Mouse (Mus musculus): Measurements from ENCODE around the gene Ino80e. TPM values are rescaled to one million over a fixed set of nuclear protein-coding genes. Genes with fewer than 3 reads are reported as not detected.
"Not testable (repeated sequence)": the region's sequence is repeated elsewhere in the genome, so short reads cannot be mapped to it uniquely, and the experiment has no call there.

Gene Ino80e
- 62.4 TPM for polyA plus RNA-seq (2012; fragmentation: generic; extraction: Trizol)

DNA sequence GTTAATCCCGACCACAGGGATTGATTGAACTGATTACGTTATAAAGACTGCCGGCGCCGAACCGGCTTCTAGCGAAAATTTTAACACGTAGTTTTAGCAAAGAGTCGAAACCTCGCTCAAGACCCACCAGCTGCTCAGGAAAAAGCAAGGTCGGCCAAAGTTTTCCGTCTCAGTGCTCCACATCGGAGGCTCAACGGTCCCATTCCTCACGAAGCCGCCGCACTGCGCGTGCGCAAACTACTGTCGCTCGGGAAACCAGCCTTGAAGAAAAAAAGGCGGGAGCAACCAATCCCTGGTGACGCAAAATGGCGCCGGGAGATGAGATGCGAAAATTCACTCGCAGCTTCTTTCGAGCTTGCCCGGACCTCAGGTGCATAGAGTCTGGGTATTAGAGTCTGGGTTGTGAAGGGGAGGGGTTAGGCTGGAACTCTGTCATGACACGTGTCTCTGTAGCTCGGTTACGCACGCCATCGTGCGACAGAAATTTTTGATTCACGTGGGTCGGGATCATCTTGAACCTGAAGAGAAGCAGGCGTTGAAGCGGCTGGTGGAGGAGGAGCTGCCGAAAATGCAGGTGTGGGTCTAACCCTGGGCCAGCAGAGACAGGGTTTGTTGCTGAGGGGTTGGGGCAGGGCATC, at the start of gene Ino80e:
Gene Ino80e (minus strand): TSS at position 231 of the 638 bp plus-strand sequence.
- TF ChIP-seq TCF12 (IDR thresholded peaks at IDR 0.05; ENCODE audit: insufficient read depth, poor library complexity, severe bottlenecking) (no peak), E2F4 (IDR thresholded peaks at IDR 0.05; ENCODE audit: insufficient read depth) (peak; percentile 39), MAX (IDR thresholded peaks at IDR 0.05; ENCODE audit: low read depth) (no peak), POLR2A (IDR thresholded peaks at IDR 0.05; ENCODE audit: insufficient read length, low read depth) (peak; percentile 43), REST (IDR thresholded peaks at IDR 0.05; ENCODE audit: insufficient read depth, insufficient read length) (no peak), MYOD1 (IDR thresholded peaks at IDR 0.05; ENCODE audit: control insufficient read depth in 1 of 3, insufficient read length in 2 of 3, low read depth in 2 of 3) (no peak), MYOG (IDR thresholded peaks at IDR 0.05; ENCODE audit: control insufficient read depth in 1 of 3, insufficient read depth in 1 of 3, insufficient read length in 2 of 3, low read depth in 2 of 3) (no peak), POLR2AphosphoS2 (IDR thresholded peaks at IDR 0.05; ENCODE audit: insufficient read length, low read depth) (peak; percentile 63), CEBPB (IDR thresholded peaks at IDR 0.05; ENCODE audit: insufficient read depth, poor library complexity, severe bottlenecking) (no peak), TCF3 (IDR thresholded peaks at IDR 0.05; ENCODE audit: insufficient read length, low read depth) (no peak)
- no peaks in the 10 kb centered on the region for H3K36me3 ChIP-seq (ENCODE audit: control insufficient read depth, insufficient read depth)
- H3K4me2 ChIP-seq (ENCODE audit: low read depth): peak within 1 kb of the TSS; percentile 92
- no peaks in the 10 kb centered on the region for H3K27me3 ChIP-seq (ENCODE audit: control insufficient read depth, insufficient read depth, insufficient read length)
- peaks cover 12% of the 10 kb centered on the region for H3K79me2 ChIP-seq (ENCODE audit: control insufficient read depth, insufficient read depth)
- H3K4me3 ChIP-seq: peak within 1 kb of the TSS; percentile 89
- H3ac ChIP-seq (ENCODE audit: control insufficient read depth, insufficient read length): peak within 1 kb of the TSS; percentile 47

DNA sequence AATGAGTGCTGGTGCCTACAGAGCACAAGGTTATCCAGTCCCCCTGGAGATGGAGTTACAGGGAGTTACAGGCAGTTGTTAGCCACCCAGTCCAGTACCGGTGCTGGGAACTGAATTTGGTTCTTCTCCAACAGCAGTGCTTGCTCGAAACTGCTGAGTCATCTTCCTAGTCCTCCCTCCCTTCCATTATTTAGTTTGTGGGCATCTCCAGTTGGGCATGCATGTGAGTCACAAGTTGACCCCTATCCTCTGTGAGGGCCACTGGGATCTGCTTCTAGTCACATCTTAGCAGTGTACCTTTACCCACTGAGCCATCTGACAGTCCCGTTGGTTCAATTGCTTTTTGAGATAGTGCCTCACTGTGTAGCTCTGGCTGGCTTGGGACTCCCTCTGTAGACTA, 43.4 kb upstream of the Ino80e start:
- Histone ChIP-seq H3K79me2 (ENCODE audit: control insufficient read depth, insufficient read depth) (no peaks in the 10 kb centered on the region), H3K4me3 (no peak overlapping the region), H3K27me3 (ENCODE audit: control insufficient read depth, insufficient read depth, insufficient read length) (no peaks in the 10 kb centered on the region), H3K36me3 (ENCODE audit: control insufficient read depth, insufficient read depth) (no peaks in the 10 kb centered on the region), H3K4me2 (ENCODE audit: low read depth) (no peak overlapping the region), H3ac (ENCODE audit: control insufficient read depth, insufficient read length) (no peak overlapping the region)
- TF ChIP-seq POLR2A (IDR thresholded peaks at IDR 0.05; ENCODE audit: insufficient read length, low read depth) (no peak), E2F4 (IDR thresholded peaks at IDR 0.05; ENCODE audit: insufficient read depth) (no peak), MAX (IDR thresholded peaks at IDR 0.05; ENCODE audit: low read depth) (no peak), CEBPB (IDR thresholded peaks at IDR 0.05; ENCODE audit: insufficient read depth, poor library complexity, severe bottlenecking) (no peak), SRF (IDR thresholded peaks at IDR 0.05; ENCODE audit: control insufficient read depth, insufficient read length, low read depth) (no peak), TCF12 (IDR thresholded peaks at IDR 0.05; ENCODE audit: insufficient read depth, poor library complexity, severe bottlenecking) (no peak), TCF3 (IDR thresholded peaks at IDR 0.05; ENCODE audit: insufficient read length, low read depth) (no peak), REST (IDR thresholded peaks at IDR 0.05; ENCODE audit: insufficient read depth, insufficient read length) (no peak)

- H3K79me2 ChIP-seq (ENCODE audit: control insufficient read depth, insufficient read depth); H3ac ChIP-seq (ENCODE audit: control insufficient read depth, insufficient read length); H3K36me3 ChIP-seq (ENCODE audit: control insufficient read depth, insufficient read depth); H3K4me3 ChIP-seq; H3K27me3 ChIP-seq (ENCODE audit: control insufficient read depth, insufficient read depth, insufficient read length); H3K4me2 ChIP-seq (ENCODE audit: low read depth): not testable (repeated sequence)
These were observed 37.6 kb upstream of the Ino80e start for GRCm38 (mm10) chr7:126899781-126900180.

DNA sequence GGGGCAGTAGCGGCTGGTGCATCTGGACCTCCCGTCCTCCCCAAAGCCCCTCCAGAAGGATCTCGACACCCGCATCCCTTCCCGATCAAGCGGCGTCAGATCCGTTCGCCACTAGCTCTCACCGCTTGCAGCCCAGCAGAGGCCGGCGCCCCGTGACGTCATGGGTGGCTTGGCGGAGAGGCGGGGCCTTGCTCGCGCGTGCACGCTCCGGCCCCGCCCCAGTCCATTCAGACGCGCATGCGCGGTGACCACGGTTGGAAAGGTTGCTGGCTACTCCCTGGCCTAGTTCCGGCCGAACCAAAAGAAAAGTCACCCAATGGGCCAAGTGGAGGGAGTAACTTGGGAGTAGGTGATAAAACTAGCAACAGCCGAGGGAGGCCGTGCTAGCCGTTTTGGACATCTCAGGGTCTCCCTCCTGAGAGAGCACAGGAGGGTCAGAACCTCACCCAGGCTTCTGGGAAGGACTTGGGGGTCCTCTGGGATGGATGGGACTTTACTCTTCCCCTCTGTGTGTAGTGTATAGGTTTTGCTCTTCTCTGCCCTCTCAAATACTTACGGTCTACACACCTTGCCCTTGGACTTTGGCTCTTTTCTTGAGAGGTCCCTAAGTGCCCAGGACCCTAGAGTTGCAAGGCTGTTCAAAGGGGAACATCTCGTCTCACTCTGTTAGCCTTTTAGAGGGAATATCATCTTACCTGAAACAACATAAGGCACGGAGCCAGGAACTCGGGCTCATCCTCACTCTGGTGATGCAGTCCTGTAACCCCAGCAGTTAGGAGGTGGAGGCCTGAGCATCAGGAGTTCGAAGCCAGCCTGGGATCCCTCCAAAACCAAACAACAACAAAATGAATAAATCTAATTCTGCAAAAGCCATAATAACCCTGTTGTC, 36.2 kb upstream of the Ino80e start:
- Histone ChIP-seq H3K79me2 (ENCODE audit: control insufficient read depth, insufficient read depth) (no peaks in the 10 kb centered on the region), H3ac (ENCODE audit: control insufficient read depth, insufficient read length) (peak overlapping the region; percentile 25), H3K4me2 (ENCODE audit: low read depth) (peak overlapping the region; percentile 99), H3K36me3 (ENCODE audit: control insufficient read depth, insufficient read depth) (no peaks in the 10 kb centered on the region), H3K27me3 (ENCODE audit: control insufficient read depth, insufficient read depth, insufficient read length) (no peaks in the 10 kb centered on the region), H3K4me3 (peak overlapping the region; percentile 62)
- peak; percentile 94 for TF ChIP-seq POLR2AphosphoS2 (IDR thresholded peaks at IDR 0.05; ENCODE audit: insufficient read length, low read depth)
- peak; percentile 93 for TF ChIP-seq POLR2A (IDR thresholded peaks at IDR 0.05; ENCODE audit: insufficient read length, low read depth)
- no peak for TF ChIP-seq USF1 (IDR thresholded peaks at IDR 0.05; ENCODE audit: low read depth)

GRCm38 (mm10) chr7:126897390-126898101, 35.4 kb upstream of the Ino80e start:
- no peaks in the 10 kb centered on the region for H3K27me3 ChIP-seq (ENCODE audit: control insufficient read depth, insufficient read depth, insufficient read length)
- H3K4me2 ChIP-seq (ENCODE audit: low read depth): peak overlapping the region; percentile 99
- no peaks in the 10 kb centered on the region for H3K36me3 ChIP-seq (ENCODE audit: control insufficient read depth, insufficient read depth)
- H3ac ChIP-seq (ENCODE audit: control insufficient read depth, insufficient read length): peak overlapping the region; percentile 25
- H3K4me3 ChIP-seq: peak overlapping the region; percentile 62
- no peaks in the 10 kb centered on the region for H3K79me2 ChIP-seq (ENCODE audit: control insufficient read depth, insufficient read depth)
- TF ChIP-seq MYOD1 (IDR thresholded peaks at IDR 0.05; ENCODE audit: control insufficient read depth in 1 of 3, insufficient read length in 2 of 3, low read depth in 2 of 3) (peak in 1 of 3 experiments; percentile 26), POLR2AphosphoS2 (IDR thresholded peaks at IDR 0.05; ENCODE audit: insufficient read length, low read depth) (no peak)
